Mouse (Mus musculus): Measurements from ENCODE around the gene Astn1. TPM values are rescaled to one million over a fixed set of nuclear protein-coding genes. Genes with fewer than 3 reads are reported as not detected.
A peak's percentile ranks its signal among the peaks of the same experiment; 100 is the strongest.

Gene Astn1
- polyA plus RNA-seq, 1 experiment from 2014 or later: 0.17 TPM

GRCm38 (mm10) chr1:158422739-158423138, 60.7 kb downstream of the Astn1 start:
- Histone ChIP-seq H3K4me3 (no peak overlapping the region), H3K9ac (no peak overlapping the region), H3K4me2 (no peak overlapping the region), H3K36me3 (no peaks in the 10 kb centered on the region), H3K27me3 (replicated peaks) (no peaks in the 10 kb centered on the region), H3K9me3 (replicated peaks) (no peaks in the 10 kb centered on the region), H3K27ac (no peak overlapping the region), H3K4me1 (no peaks in the 10 kb centered on the region)
- no peak for ATAC-seq
- WGBS (ENCODE audit: insufficient replicate concordance): 35% methylated on average over 1 of the region's 1 CpGs

GRCm38 (mm10) chr1:158446071-158446470, 84.0 kb downstream of the Astn1 start:
- Histone ChIP-seq H3K9ac (no peak overlapping the region), H3K27ac (no peak overlapping the region), H3K9me3 (replicated peaks) (no peaks in the 10 kb centered on the region), H3K4me1 (no peaks in the 10 kb centered on the region), H3K4me2 (no peak overlapping the region), H3K27me3 (replicated peaks) (no peaks in the 10 kb centered on the region), H3K36me3 (no peaks in the 10 kb centered on the region), H3K4me3 (no peak overlapping the region)
- ATAC-seq: no peak
- WGBS (ENCODE audit: insufficient replicate concordance): 23% methylated on average over 1 of the region's 1 CpGs

GRCm38 (mm10) chr1:158447956-158448355, 85.9 kb downstream of the Astn1 start:
- Histone ChIP-seq H3K4me3 (no peak overlapping the region), H3K36me3 (no peaks in the 10 kb centered on the region), H3K27me3 (replicated peaks) (no peaks in the 10 kb centered on the region), H3K9me3 (replicated peaks) (no peaks in the 10 kb centered on the region), H3K27ac (no peak overlapping the region), H3K4me2 (no peak overlapping the region), H3K9ac (no peak overlapping the region), H3K4me1 (no peaks in the 10 kb centered on the region)
- 78% methylated on average over 7 of the region's 7 CpGs for WGBS (ENCODE audit: insufficient replicate concordance)
- ATAC-seq: no peak

- 0 out of 2 replicates have a peak, but pooled peaks have one; percentile 21 for ATAC-seq
- Histone ChIP-seq H3K27ac (no peak overlapping the region), H3K27me3 (replicated peaks) (no peaks in the 10 kb centered on the region; the same call in 1 of the 2 replicates), H3K4me2 (no peak overlapping the region), H3K4me1 (no peaks in the 10 kb centered on the region), H3K4me3 (no peak overlapping the region), H3K9me3 (replicated peaks) (no peaks in the 10 kb centered on the region), H3K9ac (no peak overlapping the region), H3K36me3 (no peaks in the 10 kb centered on the region)
Measured at GRCm38 (mm10) chr1:158452675-158453074, 90.6 kb downstream of the Astn1 start.

DNA sequence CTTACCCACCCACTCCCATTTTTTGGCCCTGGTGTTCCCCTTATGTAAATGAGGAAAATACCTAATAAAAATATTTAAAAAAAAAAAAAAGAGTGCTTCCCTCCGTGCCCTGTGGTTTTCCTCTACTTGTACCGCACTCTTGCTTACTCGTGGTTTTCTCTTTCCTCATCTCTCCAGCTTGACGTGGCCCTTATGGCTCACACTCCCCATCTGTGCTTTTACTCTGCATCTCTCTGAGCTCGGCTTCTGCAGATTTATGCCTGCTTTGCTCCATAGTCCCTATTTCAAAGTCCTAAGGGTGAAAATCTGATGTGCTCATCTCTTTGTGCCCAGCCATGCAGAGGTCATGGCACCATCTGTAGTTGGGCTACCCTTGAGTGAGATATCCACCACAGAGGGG, 91.5 kb downstream of the Astn1 start:
- H3K27me3 ChIP-seq (replicated peaks): no peaks in the 10 kb centered on the region; the same call in 1 of the 2 replicates
- no peak overlapping the region for H3K4me3 ChIP-seq
- no peak for ATAC-seq
- no peaks in the 10 kb centered on the region for H3K36me3 ChIP-seq
- H3K9me3 ChIP-seq (replicated peaks): no peaks in the 10 kb centered on the region
- H3K4me1 ChIP-seq: no peaks in the 10 kb centered on the region
- H3K4me2 ChIP-seq: no peak overlapping the region
- H3K27ac ChIP-seq: no peak overlapping the region
- 32% methylated on average over 5 of the region's 5 CpGs for WGBS (ENCODE audit: insufficient replicate concordance)
- H3K9ac ChIP-seq: no peak overlapping the region

- no peaks in the 10 kb centered on the region for H3K27me3 ChIP-seq (replicated peaks)
- no peak overlapping the region for H3K4me2 ChIP-seq
- no peak overlapping the region for H3K4me3 ChIP-seq
- WGBS (ENCODE audit: insufficient replicate concordance): 49% methylated on average over 6 of the region's 6 CpGs
- H3K27ac ChIP-seq: no peak overlapping the region
- H3K9ac ChIP-seq: no peak overlapping the region
- H3K4me1 ChIP-seq: no peaks in the 10 kb centered on the region
- H3K9me3 ChIP-seq (replicated peaks): no peaks in the 10 kb centered on the region
- H3K36me3 ChIP-seq: no peaks in the 10 kb centered on the region
- no peak for ATAC-seq
Measured at GRCm38 (mm10) chr1:158463975-158464374, 101.9 kb downstream of the Astn1 start.

DNA sequence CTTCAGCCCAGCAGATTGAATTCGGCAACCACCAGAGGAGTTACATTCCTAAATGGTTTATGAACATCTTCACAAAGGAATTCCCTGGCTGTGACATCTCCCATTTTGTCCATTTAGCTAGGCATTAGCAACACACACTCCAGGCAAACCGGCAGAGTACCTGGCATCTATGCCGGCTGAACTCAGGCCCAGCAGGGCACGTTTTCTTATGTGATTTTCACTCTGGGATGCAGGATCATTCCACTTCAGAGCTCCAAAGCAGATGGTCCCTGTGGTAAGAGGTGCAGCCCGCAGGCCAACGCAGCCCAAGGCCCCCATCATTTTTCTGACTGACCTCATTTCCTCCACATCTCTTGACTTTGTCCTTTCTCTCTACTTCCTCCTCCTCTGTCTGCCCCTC, 103.2 kb downstream of the Astn1 start:
- no peaks in the 10 kb centered on the region for H3K9me3 ChIP-seq (replicated peaks)
- 46% methylated on average over 6 of the region's 6 CpGs for WGBS (ENCODE audit: insufficient replicate concordance)
- H3K36me3 ChIP-seq: no peaks in the 10 kb centered on the region
- no peak overlapping the region for H3K27ac ChIP-seq
- no peak for ATAC-seq
- no peak overlapping the region for H3K4me2 ChIP-seq
- H3K27me3 ChIP-seq (replicated peaks): no peaks in the 10 kb centered on the region
- H3K9ac ChIP-seq: no peak overlapping the region
- no peaks in the 10 kb centered on the region for H3K4me1 ChIP-seq
- H3K4me3 ChIP-seq: no peak overlapping the region

- Histone ChIP-seq H3K9me3 (replicated peaks) (no peaks in the 10 kb centered on the region), H3K27me3 (replicated peaks) (no peaks in the 10 kb centered on the region), H3K9ac (no peak overlapping the region), H3K4me2 (no peak overlapping the region), H3K4me3 (no peak overlapping the region), H3K36me3 (no peaks in the 10 kb centered on the region), H3K27ac (no peak overlapping the region), H3K4me1 (no peaks in the 10 kb centered on the region)
- ATAC-seq: no peak
- WGBS (ENCODE audit: insufficient replicate concordance): 75% methylated on average over 1 of the region's 1 CpGs
Measured at GRCm38 (mm10) chr1:158477841-158478240, 115.8 kb downstream of the Astn1 start.

GRCm38 (mm10) chr1:158480285-158480684, 118.2 kb downstream of the Astn1 start:
- Histone ChIP-seq H3K4me1 (no peaks in the 10 kb centered on the region), H3K27me3 (replicated peaks) (no peaks in the 10 kb centered on the region), H3K9ac (no peak overlapping the region), H3K36me3 (no peaks in the 10 kb centered on the region), H3K4me2 (no peak overlapping the region), H3K9me3 (replicated peaks) (no peaks in the 10 kb centered on the region), H3K27ac (no peak overlapping the region), H3K4me3 (no peak overlapping the region)
- WGBS (ENCODE audit: insufficient replicate concordance): 79% methylated on average over 6 of the region's 6 CpGs
- ATAC-seq: no peak

DNA sequence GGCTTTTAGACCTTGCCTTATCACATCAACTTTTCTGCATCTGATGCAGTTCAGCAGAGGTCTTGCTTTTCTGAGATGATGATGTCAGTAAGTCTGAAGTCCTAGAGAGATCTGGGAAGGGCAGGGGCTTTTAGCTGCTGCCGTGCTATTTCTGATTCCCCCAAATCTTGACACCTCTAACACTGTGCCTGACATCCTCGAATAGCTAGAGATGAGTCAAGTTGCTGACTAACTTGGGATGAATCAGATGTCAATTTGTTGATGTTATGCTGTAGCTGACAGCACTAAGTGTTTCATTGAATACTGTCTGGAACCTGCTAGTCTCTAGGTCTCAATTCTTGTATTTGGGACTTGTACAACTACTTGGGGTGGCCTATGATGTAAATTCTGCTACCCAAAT, 121.7 kb downstream of the Astn1 start:
- Histone ChIP-seq H3K9ac (no peak overlapping the region), H3K27me3 (replicated peaks) (no peaks in the 10 kb centered on the region), H3K4me2 (no peak overlapping the region), H3K36me3 (no peaks in the 10 kb centered on the region), H3K9me3 (replicated peaks) (no peaks in the 10 kb centered on the region), H3K4me1 (no peaks in the 10 kb centered on the region), H3K4me3 (no peak overlapping the region), H3K27ac (no peak overlapping the region)
- ATAC-seq: no peak
- 68% methylated on average over 2 of the region's 2 CpGs for WGBS (ENCODE audit: insufficient replicate concordance)

GRCm38 (mm10) chr1:158489521-158490021, 127.5 kb downstream of the Astn1 start:
- no peak overlapping the region for H3K4me2 ChIP-seq
- H3K9me3 ChIP-seq (replicated peaks): no peaks in the 10 kb centered on the region
- no peaks in the 10 kb centered on the region for H3K27me3 ChIP-seq (replicated peaks)
- no peak overlapping the region for H3K27ac ChIP-seq
- H3K4me1 ChIP-seq: no peaks in the 10 kb centered on the region
- no peaks in the 10 kb centered on the region for H3K36me3 ChIP-seq
- no peak overlapping the region for H3K9ac ChIP-seq
- 57% methylated on average over 4 of the region's 4 CpGs for WGBS (ENCODE audit: insufficient replicate concordance)
- ATAC-seq: no peak
- H3K4me3 ChIP-seq: no peak overlapping the region

DNA sequence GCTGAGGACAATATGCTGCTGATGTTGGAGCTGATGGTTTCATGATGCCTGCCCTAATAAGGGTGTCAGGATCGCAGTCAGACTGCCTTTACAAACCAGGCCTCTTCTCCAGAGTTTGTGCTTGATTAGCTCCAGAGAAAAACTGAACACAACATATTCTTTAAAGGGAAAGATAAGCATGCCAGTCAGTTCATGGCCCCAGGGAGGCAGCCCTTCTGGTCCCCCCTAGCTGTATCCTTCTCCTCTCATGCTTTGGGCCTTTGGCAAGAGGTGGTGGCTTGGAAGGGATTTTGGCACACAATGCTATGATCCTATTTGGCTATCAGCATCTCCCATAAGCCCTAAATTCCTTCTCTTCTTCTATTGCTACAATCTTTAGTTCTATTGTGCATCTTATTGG, 128.1 kb downstream of the Astn1 start:
- no peak for ATAC-seq
- Histone ChIP-seq H3K4me1 (no peaks in the 10 kb centered on the region), H3K36me3 (no peaks in the 10 kb centered on the region), H3K27me3 (replicated peaks) (no peaks in the 10 kb centered on the region), H3K9me3 (replicated peaks) (no peaks in the 10 kb centered on the region), H3K4me3 (no peak overlapping the region), H3K4me2 (no peak overlapping the region), H3K27ac (no peak overlapping the region), H3K9ac (no peak overlapping the region)
- WGBS (ENCODE audit: insufficient replicate concordance): 63% methylated on average over 1 of the region's 1 CpGs

DNA sequence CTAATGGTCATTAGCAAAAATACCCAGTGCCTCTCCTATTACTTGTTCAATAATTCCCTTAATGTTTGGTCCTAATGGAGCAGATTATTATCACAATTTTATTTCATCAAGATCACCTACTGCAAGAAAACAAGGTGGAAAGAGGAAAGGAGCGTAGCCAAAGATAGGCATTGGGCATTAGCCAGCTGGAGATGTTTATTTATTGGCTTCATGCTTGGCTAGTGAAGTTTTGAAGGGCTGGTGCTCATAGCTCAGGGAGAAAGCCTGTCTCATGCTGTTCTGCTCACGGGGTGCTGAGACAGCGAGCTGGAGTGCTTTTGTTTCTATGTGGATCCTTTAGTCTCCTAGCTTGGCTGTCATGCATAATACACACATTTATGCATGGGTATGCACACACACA, 131.2 kb downstream of the Astn1 start:
- no peaks in the 10 kb centered on the region for H3K27me3 ChIP-seq (replicated peaks)
- H3K9ac ChIP-seq: no peak overlapping the region
- no peak overlapping the region for H3K4me3 ChIP-seq
- H3K4me1 ChIP-seq: no peaks in the 10 kb centered on the region
- 64% methylated on average over 3 of the region's 3 CpGs for WGBS (ENCODE audit: insufficient replicate concordance)
- no peak for ATAC-seq
- no peaks in the 10 kb centered on the region for H3K36me3 ChIP-seq
- H3K9me3 ChIP-seq (replicated peaks): no peaks in the 10 kb centered on the region
- H3K4me2 ChIP-seq: no peak overlapping the region
- H3K27ac ChIP-seq: no peak overlapping the region

Measured in liver, embryonic 12.5 days (tissue).